Mouse (Mus musculus) forebrain, embryonic 16.5 days (tissue): Measurements from ENCODE around the gene Ell. TPM values are rescaled to one million over a fixed set of nuclear protein-coding genes. Genes with fewer than 3 reads are reported as not detected.

Experiments
- ATAC-seq: fragments of 200-750 bp; cut with Nextera tagmentation; 2 replicates; pipeline ENCODE4 v1.8.0; 2017; ENCODE audit warnings: mild to moderate bottlenecking, moderate library complexity
- H3K27ac ChIP-seq: fragments of 300-500 bp; sonication (generic); 2 replicates; pipeline ENCODE4 v1.5.1; 2014; ENCODE audit warnings: low read length, control low read depth
- H3K27me3 ChIP-seq: fragments of 300-500 bp; sonication (generic); replicated peaks from 2 replicates; pipeline ENCODE4 v1.6.1; 2014; ENCODE audit warnings: low read length; ENCODE audit not compliant: control insufficient read depth, insufficient read depth
- H3K36me3 ChIP-seq: fragments of 300-500 bp; sonication (generic); 2 replicates; pipeline ENCODE4 v1.6.1; 2014; ENCODE audit not compliant: control insufficient read depth, insufficient read depth
- H3K4me1 ChIP-seq: fragments of 300-500 bp; sonication (generic); replicated peaks from 2 replicates; pipeline ENCODE4 v1.6.1; 2014; ENCODE audit warnings: low read length; ENCODE audit not compliant: control insufficient read depth, insufficient read depth
- H3K4me2 ChIP-seq: fragments of 300-500 bp; sonication (generic); 2 replicates; pipeline ENCODE4 v1.6.1; 2014; ENCODE audit warnings: mild to moderate bottlenecking, low read length, control low read depth
- H3K4me3 ChIP-seq: fragments of 300-500 bp; sonication (generic); replicated peaks from 2 replicates; pipeline ENCODE4 v1.5.1; 2014; ENCODE audit warnings: mild to moderate bottlenecking, low read length, control low read depth
- H3K9ac ChIP-seq: fragments of 300-500 bp; sonication (generic); replicated peaks from 2 replicates; pipeline ENCODE4 v1.6.1; 2014; ENCODE audit warnings: low read depth, low read length, control low read depth
- H3K9me3 ChIP-seq: fragments of 300-500 bp; sonication (generic); 2 replicates; pipeline ENCODE4 v1.6.1; 2016; ENCODE audit warnings: low read length; ENCODE audit not compliant: control insufficient read depth
- WGBS: fragments of 180-500 bp; shearing (Covaris S2); extraction: QIAGEN DNeasy Blood & Tissue Kit; methylation state at CpG from one replicate; pipeline ENCODE4 v1.1.7; 2014; 5-methylcytosine and 5-hydroxymethylcytosine counted together
- polyA plus RNA-seq: library from polyadenylated mRNA; unstranded; fragments of >200 nt; fragmentation: Nextera tagmentation; extraction: Ambion mirVana; gene quantifications from 2 replicates; pipeline ENCODE4 v1.2.1, GENCODE M21; 2015

The Ell gene
- polyA plus RNA-seq, 1 experiment from 2014 or later = 18.9 TPM

DNA sequence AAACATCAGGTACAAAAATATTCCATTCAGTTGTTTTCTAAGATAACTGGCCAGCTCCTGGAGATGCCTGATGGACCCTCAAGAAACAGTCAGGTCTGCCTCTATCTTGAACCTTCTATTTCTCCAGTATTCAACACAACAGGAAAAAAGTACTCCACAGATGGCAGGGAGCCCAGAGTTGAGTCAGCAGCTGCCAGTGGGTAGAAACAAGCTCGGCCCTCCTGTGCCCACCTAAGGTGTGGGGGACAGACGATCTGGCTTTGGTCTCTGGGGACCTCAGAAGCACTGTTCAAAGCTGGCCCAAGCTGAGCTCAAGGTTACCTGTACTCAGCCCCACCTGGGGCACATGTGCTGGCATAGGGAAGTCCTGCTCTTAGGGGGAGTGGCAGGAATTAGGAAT, 25.8 kb upstream of the Ell start:
- H3K9me3 ChIP-seq = no peaks in the 10 kb centered on the region
- H3K4me2 ChIP-seq = no peak overlapping the region
- H3K36me3 ChIP-seq = peaks cover 6% of the 10 kb centered on the region; the same call in 1 of the 2 replicates
- WGBS = 29% methylated on average over 2 of the region's 2 CpGs
- peaks cover 17% of the 10 kb centered on the region for H3K4me1 ChIP-seq
- no peaks in the 10 kb centered on the region for H3K27me3 ChIP-seq
- H3K27ac ChIP-seq = no peak overlapping the region
- no peak for ATAC-seq
- no peak overlapping the region for H3K4me3 ChIP-seq
- H3K9ac ChIP-seq = no peak overlapping the region

DNA sequence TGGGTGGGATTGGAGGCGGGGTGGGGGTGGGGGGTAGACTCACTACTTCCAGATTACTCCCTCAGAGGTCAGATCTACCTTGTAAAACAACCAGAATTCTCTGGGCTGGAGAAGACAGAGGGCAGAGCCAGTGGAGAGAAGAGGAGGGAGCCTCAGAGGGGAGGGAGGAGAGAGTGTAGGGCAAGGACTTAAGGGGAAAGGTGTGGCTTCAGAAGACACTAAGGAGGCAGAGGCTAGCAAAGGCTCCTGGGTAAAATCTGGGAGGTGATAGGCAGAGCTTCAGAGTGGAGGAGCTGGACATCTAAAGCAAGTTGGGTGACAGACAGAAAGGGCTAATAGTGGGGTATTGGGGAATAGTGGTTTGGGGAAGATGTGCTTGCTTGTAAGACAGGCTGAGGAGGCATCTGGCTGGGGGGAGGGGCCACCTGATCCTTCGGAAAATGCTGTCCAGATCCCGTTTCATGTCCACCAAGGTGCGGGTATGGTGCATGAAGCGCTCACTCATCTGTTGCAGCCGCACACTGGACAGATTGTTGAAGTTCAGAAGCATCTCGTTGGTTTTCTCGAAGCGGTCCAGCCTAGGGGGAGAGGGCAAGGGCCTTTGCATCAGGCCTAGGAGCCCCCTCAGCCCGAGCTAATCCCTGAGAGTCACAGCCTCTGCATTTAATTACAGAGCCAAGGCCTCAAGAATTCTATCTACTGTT, 21.2 kb upstream of the Ell start:
- WGBS = 75% methylated on average over 10 of the region's 10 CpGs
- no peak for ATAC-seq
- Histone ChIP-seq H3K4me1 (peaks cover 7% of the 10 kb centered on the region), H3K27me3 (no peaks in the 10 kb centered on the region), H3K27ac (no peak overlapping the region), H3K9ac (no peak overlapping the region), H3K4me2 (no peak overlapping the region), H3K9me3 (no peaks in the 10 kb centered on the region), H3K36me3 (0 out of 2 replicates have a peak, but pooled peaks cover 7% of the 10 kb centered on the region), H3K4me3 (no peak overlapping the region)

DNA sequence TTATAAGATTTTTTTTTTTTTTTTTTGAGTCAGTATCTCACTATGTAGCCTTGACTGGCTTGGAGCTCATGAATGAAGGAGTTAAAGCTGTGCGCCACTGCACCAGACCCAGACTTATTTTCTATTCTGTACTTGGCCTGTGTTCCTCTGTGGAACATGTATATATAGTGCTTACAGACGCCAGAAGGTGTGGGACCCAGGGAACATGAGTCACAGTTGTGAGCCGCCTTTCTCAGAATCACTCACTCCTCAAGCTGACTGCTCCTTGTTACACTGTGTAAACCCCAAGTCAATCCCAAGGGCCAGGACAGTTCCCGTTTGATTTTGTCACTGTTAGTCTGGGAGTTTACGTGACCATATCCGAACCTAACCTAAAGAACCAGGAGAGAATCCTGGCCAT, 20.2 kb upstream of the Ell start:
- no peaks in the 10 kb centered on the region for H3K27me3 ChIP-seq
- ATAC-seq = no peak
- no peaks in the 10 kb centered on the region for H3K9me3 ChIP-seq
- 91% methylated on average over 6 of the region's 6 CpGs for WGBS
- peaks cover 13% of the 10 kb centered on the region for H3K4me1 ChIP-seq
- 0 out of 2 replicates have a peak, but pooled peaks cover 4% of the 10 kb centered on the region for H3K36me3 ChIP-seq
- H3K27ac ChIP-seq = no peak overlapping the region
- H3K4me2 ChIP-seq = no peak overlapping the region
- no peak overlapping the region for H3K9ac ChIP-seq
- H3K4me3 ChIP-seq = no peak overlapping the region

DNA sequence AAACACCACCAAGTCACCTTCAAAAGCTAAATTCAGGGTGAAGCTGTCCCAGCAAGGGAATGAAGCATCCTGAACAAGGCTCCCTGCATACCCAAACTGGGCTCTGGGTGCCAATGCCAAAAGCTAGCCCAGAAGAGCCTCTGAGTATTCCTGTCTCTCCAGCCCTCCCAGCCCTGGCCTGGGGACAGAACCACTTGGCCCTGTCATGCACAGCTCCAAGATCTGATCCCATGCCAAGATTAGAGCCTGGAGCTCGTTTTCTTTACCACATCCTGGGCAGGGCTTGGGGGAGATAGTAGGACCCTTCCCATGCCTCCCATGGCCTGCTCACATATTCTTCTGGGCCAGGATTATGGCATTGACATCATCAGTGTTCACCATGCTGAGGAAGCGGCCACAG, 19.7 kb upstream of the Ell start:
- Histone ChIP-seq H3K27ac (no peak overlapping the region), H3K9ac (no peak overlapping the region), H3K9me3 (no peaks in the 10 kb centered on the region), H3K4me1 (peaks cover 13% of the 10 kb centered on the region), H3K4me2 (no peak overlapping the region), H3K27me3 (no peaks in the 10 kb centered on the region), H3K36me3 (0 out of 2 replicates have a peak, but pooled peaks cover 3% of the 10 kb centered on the region), H3K4me3 (no peak overlapping the region)
- WGBS = 55% methylated on average over 2 of the region's 2 CpGs
- ATAC-seq = no peak

DNA sequence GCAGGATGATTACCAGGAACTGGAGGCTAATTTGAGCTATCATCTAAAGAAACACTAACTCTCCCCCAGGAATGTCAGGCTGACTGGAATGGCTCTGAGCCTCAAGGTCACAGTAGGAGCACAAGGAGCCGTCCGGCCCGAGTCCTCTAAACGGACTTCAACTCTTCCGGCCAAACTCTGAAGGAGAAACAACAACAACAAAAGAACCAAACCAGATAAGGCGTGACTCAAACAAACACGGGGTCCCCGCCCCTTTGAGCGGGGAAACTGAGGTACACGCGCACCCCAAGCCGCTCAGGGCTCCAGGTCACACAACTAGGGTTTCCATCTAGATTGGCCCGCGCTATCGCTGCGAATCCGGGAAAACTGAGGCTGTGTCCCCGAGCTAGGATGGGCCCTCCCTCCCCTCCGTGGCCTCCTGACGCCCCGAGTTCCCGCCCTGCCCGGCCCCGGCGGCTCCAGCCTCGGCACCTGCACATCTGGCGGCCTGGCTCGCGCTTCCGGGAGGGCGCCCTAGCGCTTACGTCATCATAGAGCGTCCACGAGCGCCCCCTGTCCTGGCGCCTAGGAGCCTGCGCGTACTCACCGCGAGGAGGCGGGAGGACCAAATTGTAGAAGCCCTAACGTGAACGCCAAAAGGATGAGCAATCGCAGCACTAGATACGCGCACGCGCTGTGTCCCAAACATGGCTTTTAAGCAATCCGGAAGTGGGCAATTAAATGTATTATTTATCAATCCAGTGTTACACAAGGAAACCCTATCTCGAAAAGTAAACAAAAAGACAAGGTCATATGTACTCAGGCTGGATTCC, 16.5 kb upstream of the Ell start:
- peak overlapping the region; percentile 87 for H3K27ac ChIP-seq
- H3K9me3 ChIP-seq = no peaks in the 10 kb centered on the region
- under 1% methylated on average over 48 of the region's 51 CpGs for WGBS
- peak overlapping the region; percentile 68 for H3K4me2 ChIP-seq
- H3K27me3 ChIP-seq = no peaks in the 10 kb centered on the region
- peaks cover 21% of the 10 kb centered on the region for H3K4me1 ChIP-seq
- peak overlapping the region; percentile 80 for H3K9ac ChIP-seq
- H3K36me3 ChIP-seq = 0 out of 2 replicates have a peak, but pooled peaks cover 3% of the 10 kb centered on the region
- peak overlapping the region; percentile 85 for H3K4me3 ChIP-seq
- peak; percentile 83 for ATAC-seq

GRCm38 (mm10) chr8:70527111-70527511, 12.1 kb upstream of the Ell start:
- H3K9ac ChIP-seq = peak overlapping the region; percentile 94
- H3K4me2 ChIP-seq = peak overlapping the region; percentile 89
- 0 out of 2 replicates have a peak, but pooled peaks have one; percentile 9 for ATAC-seq
- WGBS = under 1% methylated on average over 8 of the region's 8 CpGs
- peaks cover 40% of the 10 kb centered on the region for H3K4me1 ChIP-seq
- no peaks in the 10 kb centered on the region for H3K27me3 ChIP-seq
- peaks cover 2% of the 10 kb centered on the region for H3K36me3 ChIP-seq
- no peaks in the 10 kb centered on the region for H3K9me3 ChIP-seq
- H3K4me3 ChIP-seq = peak overlapping the region; percentile 77
- H3K27ac ChIP-seq = peak overlapping the region; percentile 54

- peaks cover 8% of the 10 kb centered on the region for H3K36me3 ChIP-seq
- H3K4me1 ChIP-seq = peaks cover 35% of the 10 kb centered on the region
- no peaks in the 10 kb centered on the region for H3K27me3 ChIP-seq
- H3K9ac ChIP-seq = peak within 1 kb of the TSS; percentile 94
- ATAC-seq = peak; percentile 95
- under 1% methylated on average over 60 of the region's 61 CpGs for WGBS
- peak within 1 kb of the TSS; percentile 79 for H3K27ac ChIP-seq
- peak within 1 kb of the TSS; percentile 77 for H3K4me3 ChIP-seq
- H3K9me3 ChIP-seq = no peaks in the 10 kb centered on the region
- H3K4me2 ChIP-seq = peak within 1 kb of the TSS; percentile 89
Observed at GRCm38 (mm10) chr8:70527512-70528181, 11.6 kb upstream of the Ell start, which contains the start of the genes Fkbp8 and Kxd1. Gene Fkbp8 (plus strand): TSS chr8:70527724. Gene Kxd1 (minus strand): TSS chr8:70527956.

DNA sequence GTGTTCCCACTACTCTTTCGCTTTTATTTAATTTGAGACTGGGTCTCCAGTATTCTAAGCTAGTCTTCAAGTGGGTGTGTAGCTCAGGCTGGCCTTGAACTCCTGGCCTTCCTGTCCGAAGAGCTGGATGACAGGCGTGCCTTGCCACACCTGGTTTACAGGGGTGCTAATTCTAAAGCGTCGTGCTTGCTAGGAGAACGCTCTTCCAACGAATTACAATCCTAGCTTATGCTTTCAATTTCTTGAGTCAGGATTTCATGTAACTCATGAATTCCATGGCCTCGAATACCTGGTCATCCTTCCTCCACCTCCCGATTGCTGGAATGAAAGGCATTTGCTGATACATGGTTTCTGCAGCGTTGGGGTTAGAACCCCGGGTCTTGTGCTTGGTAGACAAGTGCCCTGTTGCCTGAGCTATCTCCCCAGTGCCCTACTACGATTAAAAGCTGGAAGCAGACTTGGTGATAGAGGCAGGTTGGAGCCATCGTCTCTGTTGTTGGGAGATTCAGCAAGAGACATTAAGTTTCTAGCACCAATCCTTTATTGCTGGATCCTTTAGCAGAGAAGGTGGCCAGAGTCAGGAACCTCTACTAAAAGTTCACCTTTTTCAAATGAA, 11.0 kb upstream of the Ell start:
- H3K9ac ChIP-seq = peak overlapping the region; percentile 94
- no peaks in the 10 kb centered on the region for H3K9me3 ChIP-seq
- no peaks in the 10 kb centered on the region for H3K27me3 ChIP-seq
- peak overlapping the region; percentile 77 for H3K4me3 ChIP-seq
- H3K4me1 ChIP-seq = peaks cover 34% of the 10 kb centered on the region
- H3K27ac ChIP-seq = peak overlapping the region; percentile 79
- ATAC-seq = no peak
- WGBS = 33% methylated on average over 13 of the region's 13 CpGs
- peaks cover 11% of the 10 kb centered on the region for H3K36me3 ChIP-seq
- peak overlapping the region; percentile 88 for H3K4me2 ChIP-seq
